Mouse (Mus musculus) cerebellum, postnatal 25 days (tissue): Measurements from ENCODE around the gene Senp6.
"Not testable (repeated sequence)": the region's sequence is repeated elsewhere in the genome, so short reads cannot be mapped to it uniquely, and the experiment has no call there.

ENCODE experiments used
- DNase-seq, 2 experiments: peaks; one replicate each; pipeline ENCODE4 v3.0.0; 2021; ENCODE audit warnings: mixed read lengths in 2 of 2

The Senp6 gene

GRCm38 (mm10) chr9:80080941-80081340 lies 14.2 kb downstream of the Senp6 start:
- no peak for DNase-seq

DNA sequence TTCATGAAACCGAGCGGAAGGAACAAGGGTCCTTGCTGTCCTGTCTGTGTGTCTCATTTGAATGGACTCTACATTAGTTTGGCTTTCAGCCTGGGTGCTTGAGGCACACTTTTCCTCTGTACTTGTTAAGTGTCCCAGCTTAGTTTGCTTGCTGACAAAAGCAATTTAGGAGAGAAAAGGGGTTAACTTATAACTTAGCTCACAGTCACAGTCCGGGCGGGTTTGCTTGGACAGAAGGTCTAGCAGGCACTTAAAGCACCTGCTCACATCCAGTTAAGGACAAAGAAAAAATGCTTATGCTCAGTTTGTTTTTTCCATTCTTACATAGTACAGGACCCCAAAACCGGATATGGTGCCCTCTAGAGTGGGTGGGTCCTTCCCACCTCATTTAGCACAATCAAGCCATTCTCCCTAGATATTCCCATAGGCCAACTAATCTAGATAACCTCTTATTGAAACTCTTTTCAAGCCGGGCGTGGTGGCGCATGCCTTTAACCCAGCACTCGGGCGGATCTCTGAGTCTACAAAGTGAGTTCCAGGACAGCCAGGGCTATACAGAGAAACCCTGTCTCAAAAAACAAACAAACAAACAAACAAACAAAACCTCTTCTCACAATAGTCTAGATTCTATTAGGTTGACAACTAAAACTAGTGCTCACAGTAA lies 17.9 kb downstream of the Senp6 start:
- no peak for DNase-seq

DNA sequence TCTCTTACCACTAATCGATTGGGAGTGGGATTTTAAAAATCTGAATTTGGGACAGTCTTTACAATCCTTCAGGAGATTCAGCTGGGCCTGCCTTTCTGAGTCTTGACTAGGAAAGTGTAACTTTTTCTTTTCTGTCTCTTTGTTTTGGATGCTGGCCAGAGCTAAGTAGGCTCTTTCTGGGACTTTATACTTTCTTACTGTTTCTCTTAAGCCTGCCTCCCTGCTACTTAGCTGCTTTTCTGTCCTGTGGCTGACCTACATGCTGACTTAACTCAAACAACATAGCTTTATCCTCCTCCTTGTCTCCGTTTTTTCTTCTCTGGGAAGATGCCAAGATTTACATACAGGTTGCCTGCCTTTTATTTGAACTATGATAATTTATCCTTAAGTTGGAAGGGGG lies 19.0 kb downstream of the Senp6 start:
- DNase-seq = no peak

DNA sequence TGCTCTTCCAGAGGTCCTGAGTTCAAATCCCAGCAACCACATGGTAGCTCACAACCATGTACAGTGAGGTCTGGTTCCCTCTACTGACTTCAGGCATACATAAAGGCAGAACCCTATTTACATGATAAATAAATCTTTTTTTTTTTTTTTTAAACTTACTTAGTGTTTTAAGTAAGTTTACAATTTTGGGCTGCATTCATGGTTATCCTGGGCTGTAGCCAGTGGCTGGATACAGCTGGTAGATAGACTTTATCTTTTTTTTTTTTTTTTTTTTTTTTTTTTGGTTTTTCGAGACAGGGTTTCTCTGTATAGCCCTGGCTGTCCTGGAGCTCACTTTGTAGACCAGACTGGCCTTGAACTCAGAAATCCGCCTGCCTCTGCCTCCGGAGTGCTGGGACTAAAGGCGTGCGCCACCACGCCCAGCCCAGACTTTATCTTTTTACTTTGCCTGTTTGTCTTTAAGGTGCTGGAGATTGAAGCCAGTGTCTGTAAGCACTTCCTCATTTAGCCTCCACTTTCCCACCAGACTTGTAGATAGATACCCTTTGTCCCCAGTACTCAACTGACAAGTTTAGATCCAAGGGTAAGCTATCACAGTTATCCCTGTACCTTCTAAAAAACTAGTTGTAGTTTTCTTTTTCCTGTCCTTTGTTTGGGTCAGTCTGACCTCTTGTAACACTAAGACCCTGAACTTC lies 19.7 kb downstream of the Senp6 start:
- DNase-seq = not testable (repeated sequence)

DNA sequence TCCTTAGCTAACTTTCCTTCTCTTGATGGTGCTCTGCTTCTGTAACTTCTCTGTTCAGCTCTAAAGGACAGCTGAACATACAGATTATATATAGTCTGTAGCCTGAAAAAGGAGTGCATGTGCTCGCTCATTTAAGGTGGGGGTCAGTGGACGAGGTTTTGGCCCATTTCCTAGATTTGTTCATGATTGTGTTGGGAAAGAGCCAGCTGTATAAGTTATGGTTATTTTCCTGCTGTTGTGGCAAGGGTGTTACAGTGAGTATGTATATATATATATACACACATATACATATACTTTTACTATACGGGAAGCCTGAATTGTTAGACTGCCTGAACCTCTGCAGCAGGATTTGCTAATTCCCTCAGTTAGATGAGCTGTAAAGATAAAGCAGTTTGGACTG lies 22.7 kb downstream of the Senp6 start:
- DNase-seq = no peak

DNA sequence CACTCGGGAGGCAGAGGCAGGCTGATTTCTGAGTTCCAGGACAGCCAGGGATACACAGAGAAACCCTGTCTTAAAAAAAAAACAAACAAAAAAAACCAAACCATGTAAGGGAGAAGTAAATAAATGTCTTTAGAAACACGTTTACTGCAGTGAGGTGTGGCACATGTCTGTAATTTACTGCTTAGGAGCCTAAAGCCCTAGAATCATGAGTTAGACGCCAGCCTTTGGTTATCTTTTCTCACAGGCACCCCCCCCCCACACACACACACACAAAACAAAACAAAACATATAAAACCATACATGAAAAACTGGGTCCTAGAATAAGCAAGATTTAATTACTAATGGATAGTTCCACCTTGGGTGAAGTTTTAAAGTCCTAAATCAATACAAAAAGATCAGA lies 29.6 kb downstream of the Senp6 start:
- no peak for DNase-seq

DNA sequence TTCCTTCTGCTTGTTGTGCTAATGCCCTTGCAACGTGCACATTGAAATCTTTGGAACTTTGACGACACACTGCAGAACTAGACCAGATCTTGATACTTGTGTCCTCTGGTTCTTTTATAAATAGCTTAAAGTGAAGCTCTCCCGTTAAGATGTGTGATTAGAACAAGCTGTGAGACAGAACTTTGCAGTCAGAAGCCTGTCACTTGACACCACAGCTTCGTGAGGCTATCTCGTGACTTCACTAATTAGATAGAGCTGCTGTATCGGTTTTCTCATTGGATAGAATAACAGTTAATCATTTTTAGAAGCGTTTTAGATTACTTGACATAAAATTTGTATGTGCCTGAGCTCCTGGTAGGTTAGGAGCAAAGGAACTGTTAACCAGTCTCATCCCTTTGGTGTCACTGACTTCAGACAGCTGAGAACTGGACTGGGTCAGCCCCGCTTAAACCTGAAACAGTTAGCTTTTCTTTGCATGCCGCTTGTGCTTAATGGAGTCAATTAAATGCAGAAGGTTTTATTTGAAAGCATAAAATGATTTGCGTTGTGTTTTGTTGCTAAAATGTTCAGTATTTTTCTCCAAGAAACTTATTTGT lies 79.4 kb downstream of the Senp6 start:
- no peak for DNase-seq

GRCm38 (mm10) chr9:80149594-80149993 lies 82.9 kb downstream of the Senp6 start:
- DNase-seq = no peak

DNA sequence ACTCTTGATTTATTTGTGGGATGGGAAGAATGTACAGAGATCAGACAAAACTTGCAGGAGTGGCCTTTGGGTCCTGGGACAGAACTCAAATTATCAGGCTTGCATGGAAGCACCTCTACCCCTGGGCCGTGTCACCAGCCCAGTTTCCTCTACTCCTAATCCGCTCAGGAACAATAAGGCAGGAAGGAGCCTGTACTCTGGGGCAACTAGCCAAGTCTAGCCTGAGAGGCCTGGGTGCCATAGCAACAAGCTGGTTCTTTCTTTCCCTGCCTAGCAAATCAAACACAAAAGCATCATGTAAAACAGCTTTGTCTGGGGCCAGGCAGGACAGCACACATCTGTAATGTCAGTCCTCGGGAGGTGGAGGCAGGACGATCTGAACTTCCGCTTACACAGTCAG lies 88.6 kb downstream of the Senp6 start:
- DNase-seq = peak in 1 of 2 experiments; percentile 28

DNA sequence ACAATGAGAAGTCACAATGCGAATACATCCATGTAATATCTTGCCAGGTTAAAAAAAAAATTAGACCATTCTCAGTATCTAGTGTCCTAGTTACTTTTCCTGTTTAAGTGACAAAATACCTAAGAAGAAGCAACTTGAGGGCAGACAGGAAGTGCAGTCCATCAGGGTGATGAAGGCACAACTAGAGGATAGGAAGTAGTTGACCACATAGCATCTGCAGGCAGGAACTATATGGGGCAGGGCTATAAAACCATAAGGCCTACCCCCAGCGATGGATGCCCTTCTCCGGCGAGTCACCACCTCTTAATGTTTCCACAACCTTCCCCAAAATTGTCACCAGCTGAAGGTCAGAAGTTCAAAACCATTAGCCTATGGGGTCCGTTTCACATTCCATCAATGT lies 90.1 kb downstream of the Senp6 start:
- no peak for DNase-seq

- DNase-seq = no peak
Measured at GRCm38 (mm10) chr9:80157840-80158465, 91.2 kb downstream of the Senp6 start.

- peak in 1 of 2 experiments; percentile 26 for DNase-seq
Measured at GRCm38 (mm10) chr9:80158937-80159336, 92.2 kb downstream of the Senp6 start.

DNA sequence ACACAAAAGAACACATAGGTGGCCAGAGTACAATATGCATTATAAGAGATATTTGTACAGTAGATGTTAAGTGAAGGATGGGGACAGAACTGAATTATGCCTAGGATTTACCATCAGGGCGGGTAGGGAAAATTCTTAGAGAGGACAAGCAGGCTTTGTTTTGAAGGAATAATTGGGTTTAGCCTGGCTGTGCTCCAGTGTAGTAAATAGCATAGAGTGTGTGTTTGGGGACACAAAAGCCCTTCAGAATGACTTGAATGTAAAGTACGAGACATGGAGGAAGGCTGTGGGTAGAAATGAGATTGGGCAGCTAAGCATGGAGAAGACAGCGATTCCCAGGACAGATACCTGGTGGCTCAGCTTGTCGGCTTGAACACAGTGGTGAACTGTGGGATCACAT lies 94.7 kb downstream of the Senp6 start:
- DNase-seq = no peak

GRCm38 (mm10) chr9:80163126-80163723 lies 96.5 kb downstream of the Senp6 start:
- DNase-seq = no peak

DNA sequence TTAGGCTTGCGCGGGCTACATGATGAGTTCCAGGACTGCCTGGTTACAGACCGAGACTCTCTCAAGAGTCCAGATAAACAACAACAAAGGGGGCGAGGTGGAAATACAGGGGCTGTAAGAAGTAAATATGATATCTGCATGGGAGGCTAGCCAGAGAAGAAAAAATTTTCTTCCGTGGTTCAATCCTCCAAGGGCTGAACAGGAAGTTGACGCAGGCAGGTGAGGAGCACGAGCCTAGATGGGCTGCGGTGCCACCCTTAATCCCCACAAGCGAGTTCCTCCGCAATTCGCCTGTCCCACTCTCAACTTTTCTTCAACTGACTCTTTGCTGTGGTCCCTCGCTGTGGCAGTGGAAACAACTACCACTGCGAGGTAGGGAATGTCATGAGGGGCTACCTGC lies 97.5 kb downstream of the Senp6 start:
- peak in 1 of 2 experiments; percentile 17 for DNase-seq

DNA sequence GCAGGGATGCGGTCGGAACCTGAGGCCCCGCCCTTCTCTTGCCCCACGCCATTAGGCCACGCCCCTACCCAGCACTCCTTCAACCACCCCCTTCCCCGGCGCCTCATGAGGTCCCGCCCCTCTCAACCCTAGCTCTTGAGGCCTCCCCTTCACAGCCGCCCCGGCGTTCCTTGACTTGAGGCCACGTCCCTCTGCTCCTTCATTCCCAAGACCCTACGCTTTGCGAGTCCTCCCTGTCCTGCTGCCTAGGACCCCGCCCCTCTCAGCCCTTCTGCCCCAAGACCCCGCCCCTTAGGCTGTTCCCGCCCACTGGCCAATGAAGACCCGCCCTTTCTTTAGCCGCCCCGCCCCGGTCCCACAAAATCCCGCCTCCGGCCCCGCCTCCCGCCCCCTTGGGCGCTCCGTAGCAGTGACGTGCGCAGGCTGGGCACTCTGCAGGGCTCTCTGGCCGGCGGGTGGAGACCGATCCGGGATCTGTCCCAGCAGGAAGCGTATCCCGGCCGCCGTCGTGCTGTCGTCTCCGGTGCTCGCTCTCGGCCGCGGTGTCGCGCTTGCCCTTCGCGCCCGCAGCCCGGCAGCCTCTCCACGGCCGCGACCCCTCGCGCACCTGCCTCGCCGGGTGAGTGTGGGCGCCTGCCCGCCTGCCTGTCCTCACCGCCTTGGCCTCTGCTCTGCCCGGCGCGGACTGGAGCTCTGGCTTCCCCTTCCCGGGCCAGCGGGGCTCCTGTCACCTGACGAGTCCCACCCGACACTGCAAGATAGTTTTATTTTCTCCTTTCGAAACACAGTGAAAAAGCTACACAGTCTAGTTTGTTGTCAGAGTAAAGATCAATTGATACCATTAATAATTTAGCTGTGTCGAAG lies 98.1 kb downstream of the Senp6 start, which contains the start of gene Myo6:
Gene Myo6 (plus strand): TSS at position 421 of the 864 bp plus-strand sequence.
- DNase-seq = peak; percentile 98 to 99

DNA sequence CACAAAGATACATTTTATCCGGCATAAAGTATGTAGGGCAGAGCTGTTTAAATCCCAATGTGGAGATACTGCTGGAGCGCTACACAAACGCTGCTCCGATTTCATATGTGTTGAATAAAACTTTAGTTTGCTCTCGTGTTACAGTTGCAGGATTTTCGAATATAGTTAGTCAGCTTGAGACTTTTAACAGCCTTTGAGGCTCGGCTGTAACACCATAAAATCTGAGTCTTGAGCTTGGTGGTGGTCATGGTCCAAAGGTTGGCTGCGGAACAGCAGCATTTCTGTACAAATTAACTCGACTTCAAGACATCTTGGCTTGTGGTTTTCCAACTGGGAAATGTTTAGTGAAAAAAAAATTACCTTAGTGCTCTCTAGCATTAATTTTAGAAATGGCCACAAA lies 99.0 kb downstream of the Senp6 start:
- no peak for DNase-seq

DNA sequence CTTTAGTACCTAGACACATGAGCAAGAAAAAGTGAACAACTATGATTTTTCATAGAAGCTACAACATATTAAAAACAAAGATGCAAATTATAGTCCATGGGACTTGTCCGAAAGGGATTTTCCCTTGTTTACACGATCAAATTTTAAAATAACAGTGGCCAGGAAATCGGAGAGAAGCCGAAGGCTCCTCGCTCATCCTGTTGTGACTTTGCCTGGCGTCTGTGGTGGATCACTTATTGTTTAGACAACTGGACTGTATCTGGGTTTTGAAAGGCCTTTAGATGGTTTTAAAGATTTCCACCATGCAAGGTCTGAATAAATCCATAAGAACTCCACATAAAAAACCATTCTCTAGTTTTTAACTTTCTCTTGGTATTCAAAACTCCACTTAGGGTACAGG lies 99.7 kb downstream of the Senp6 start:
- DNase-seq = no peak

- no peak for DNase-seq
Measured at GRCm38 (mm10) chr9:80167089-80167488, 100.4 kb downstream of the Senp6 start.

DNA sequence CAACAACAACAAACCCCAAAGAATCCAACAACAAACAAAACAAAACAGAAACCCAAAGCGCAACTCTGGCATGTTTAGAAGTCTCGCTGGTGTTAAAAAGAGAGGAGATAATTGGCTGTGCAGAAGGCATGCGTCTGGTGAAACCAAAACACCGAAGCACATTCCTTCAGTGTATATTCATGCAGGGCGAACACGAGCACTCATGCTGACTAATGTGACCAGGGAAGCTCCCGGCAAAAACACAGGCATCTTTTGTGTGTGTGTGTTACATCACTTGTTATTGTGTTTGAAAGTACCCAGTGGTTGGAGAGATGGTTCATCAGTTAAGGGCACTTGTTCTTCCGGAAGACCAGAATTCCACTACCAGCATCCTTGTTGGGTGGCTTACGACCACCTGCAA lies 102.8 kb downstream of the Senp6 start:
- no peak for DNase-seq

DNA sequence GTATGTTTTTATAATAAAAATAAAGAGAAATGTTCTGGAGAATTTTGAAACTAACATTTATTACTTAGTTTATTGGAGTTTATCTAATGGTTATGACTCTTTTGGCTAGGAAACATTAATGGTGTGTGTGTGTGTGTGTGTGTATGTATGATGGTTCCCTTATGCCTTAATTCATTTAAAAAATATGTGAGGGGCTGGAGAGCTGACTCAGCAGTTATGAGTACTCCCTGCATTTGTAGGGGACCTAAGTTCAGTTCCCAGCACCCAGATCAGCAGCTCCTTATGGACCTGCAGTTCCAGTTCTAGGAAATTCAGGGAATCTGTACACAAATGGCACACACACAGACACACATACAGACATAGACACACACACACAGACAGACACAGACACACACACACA lies 104.5 kb downstream of the Senp6 start:
- no peak for DNase-seq
